Mouse (Mus musculus): ENCODE measurements around the gene Gas1. TPM values are rescaled to one million over a fixed set of nuclear protein-coding genes. Genes with fewer than 3 reads are reported as not detected.
A peak's percentile ranks its signal among the peaks of the same experiment; 100 is the strongest.

Gas1 gene
- polyA plus RNA-seq, 1 experiment, result 25.7 TPM

GRCm38 (mm10) chr13:60179641-60180040 is 2.5 kb upstream of the Gas1 start:
- Histone ChIP-seq H3K4me2 (ENCODE audit: low read depth) (no peak overlapping the region), H3K27me3 (ENCODE audit: control insufficient read depth, insufficient read depth, insufficient read length) (no peaks in the 10 kb centered on the region), H3ac (ENCODE audit: control insufficient read depth, insufficient read length) (no peak overlapping the region), H3K79me2 (ENCODE audit: control insufficient read depth, insufficient read depth) (peaks cover 14% of the 10 kb centered on the region), H3K4me3 (no peak overlapping the region), H3K36me3 (ENCODE audit: control insufficient read depth, insufficient read depth) (no peaks in the 10 kb centered on the region)
- no peak for TF ChIP-seq REST (IDR thresholded peaks at IDR 0.05; ENCODE audit: insufficient read depth, insufficient read length)
- no peak for TF ChIP-seq MYOD1 (IDR thresholded peaks at IDR 0.05; ENCODE audit: control insufficient read depth in 1 of 3, insufficient read length in 2 of 3, low read depth in 2 of 3)
- TF ChIP-seq MYOG (IDR thresholded peaks at IDR 0.05; ENCODE audit: control insufficient read depth in 1 of 3, insufficient read depth in 1 of 3, insufficient read length in 2 of 3, low read depth in 2 of 3), result no peak
- TF ChIP-seq POLR2A (IDR thresholded peaks at IDR 0.05; ENCODE audit: insufficient read length, low read depth), result no peak
- TF ChIP-seq TCF3 (IDR thresholded peaks at IDR 0.05; ENCODE audit: insufficient read length, low read depth), result no peak
- TF ChIP-seq SRF (IDR thresholded peaks at IDR 0.05; ENCODE audit: control insufficient read depth, insufficient read length, low read depth), result no peak
- no peak for TF ChIP-seq POLR2AphosphoS2 (IDR thresholded peaks at IDR 0.05; ENCODE audit: insufficient read length, low read depth)
- no peak for TF ChIP-seq TCF12 (IDR thresholded peaks at IDR 0.05; ENCODE audit: insufficient read depth, poor library complexity, severe bottlenecking)
- no peak for TF ChIP-seq USF1 (IDR thresholded peaks at IDR 0.05; ENCODE audit: low read depth)
- no peak for TF ChIP-seq MAX (IDR thresholded peaks at IDR 0.05; ENCODE audit: low read depth)
- no peak for TF ChIP-seq CEBPB (IDR thresholded peaks at IDR 0.05; ENCODE audit: insufficient read depth, poor library complexity, severe bottlenecking)
- TF ChIP-seq E2F4 (IDR thresholded peaks at IDR 0.05; ENCODE audit: insufficient read depth), result no peak

GRCm38 (mm10) chr13:60178416-60178815 is 1.3 kb upstream of the Gas1 start:
- H3K36me3 ChIP-seq (ENCODE audit: control insufficient read depth, insufficient read depth), result no peaks in the 10 kb centered on the region
- H3K79me2 ChIP-seq (ENCODE audit: control insufficient read depth, insufficient read depth), result peaks cover 22% of the 10 kb centered on the region
- no peak overlapping the region for H3ac ChIP-seq (ENCODE audit: control insufficient read depth, insufficient read length)
- peak overlapping the region; percentile 93 for H3K4me3 ChIP-seq
- H3K4me2 ChIP-seq (ENCODE audit: low read depth), result peak overlapping the region; percentile 87
- TF ChIP-seq POLR2AphosphoS2 (IDR thresholded peaks at IDR 0.05; ENCODE audit: insufficient read length, low read depth) (peak; percentile 22), MYOG (IDR thresholded peaks at IDR 0.05; ENCODE audit: control insufficient read depth in 1 of 3, insufficient read depth in 1 of 3, insufficient read length in 2 of 3, low read depth in 2 of 3) (no peak)
- H3K27me3 ChIP-seq (ENCODE audit: control insufficient read depth, insufficient read depth, insufficient read length), result no peaks in the 10 kb centered on the region

DNA sequence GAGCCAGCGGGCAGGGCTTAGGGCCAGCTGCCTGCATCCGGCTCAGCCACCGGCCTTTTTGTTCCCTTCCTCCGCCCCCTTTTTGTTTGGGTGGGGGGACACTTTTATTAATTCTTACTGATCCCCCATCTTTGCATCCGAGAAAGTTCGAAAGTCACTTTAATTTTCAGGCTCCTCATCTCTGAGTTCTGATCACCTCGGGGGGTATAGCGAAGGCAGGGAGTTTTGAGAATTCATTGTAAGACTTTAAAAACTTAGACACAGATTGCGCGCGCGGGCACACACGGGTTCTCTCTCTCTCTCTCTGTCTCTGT is 589 bp upstream of the Gas1 start:
- Histone ChIP-seq H3K79me2 (ENCODE audit: control insufficient read depth, insufficient read depth) (peaks cover 22% of the 10 kb centered on the region), H3ac (ENCODE audit: control insufficient read depth, insufficient read length) (no peak overlapping the region), H3K4me2 (ENCODE audit: low read depth) (peak overlapping the region; percentile 87), H3K36me3 (ENCODE audit: control insufficient read depth, insufficient read depth) (no peaks in the 10 kb centered on the region), H3K4me3 (peak overlapping the region; percentile 93), H3K27me3 (ENCODE audit: control insufficient read depth, insufficient read depth, insufficient read length) (no peaks in the 10 kb centered on the region)
- TF ChIP-seq E2F4 (IDR thresholded peaks at IDR 0.05; ENCODE audit: insufficient read depth) (no peak), POLR2A (IDR thresholded peaks at IDR 0.05; ENCODE audit: insufficient read length, low read depth) (peak; percentile 76), MYOD1 (IDR thresholded peaks at IDR 0.05; ENCODE audit: control insufficient read depth in 1 of 3, insufficient read length in 2 of 3, low read depth in 2 of 3) (peak in 2 of 3 experiments; percentile 24 to 48), REST (IDR thresholded peaks at IDR 0.05; ENCODE audit: insufficient read depth, insufficient read length) (no peak), TCF12 (IDR thresholded peaks at IDR 0.05; ENCODE audit: insufficient read depth, poor library complexity, severe bottlenecking) (no peak), POLR2AphosphoS2 (IDR thresholded peaks at IDR 0.05; ENCODE audit: insufficient read length, low read depth) (peak; percentile 62), MAX (IDR thresholded peaks at IDR 0.05; ENCODE audit: low read depth) (no peak)

DNA sequence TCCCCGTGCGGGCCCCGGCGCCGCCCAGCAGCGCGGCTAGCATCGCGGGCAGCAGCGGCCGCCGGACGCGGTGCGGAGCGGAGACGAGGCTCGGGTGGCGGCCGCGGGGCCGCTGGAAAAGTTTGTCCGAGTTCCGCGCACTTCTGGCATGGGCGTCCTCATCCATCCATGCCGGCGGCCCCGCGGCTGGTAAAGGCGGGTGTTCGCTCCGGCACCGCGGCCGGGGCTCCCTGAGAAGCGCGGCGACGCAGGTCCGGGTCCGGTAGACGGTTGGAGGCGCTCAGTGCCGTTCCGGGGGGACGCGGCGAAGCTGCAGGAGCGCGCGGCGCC is 424 bp downstream of the Gas1 start:
- Histone ChIP-seq H3K36me3 (ENCODE audit: control insufficient read depth, insufficient read depth) (no peaks in the 10 kb centered on the region), H3K79me2 (ENCODE audit: control insufficient read depth, insufficient read depth) (peaks cover 22% of the 10 kb centered on the region), H3ac (ENCODE audit: control insufficient read depth, insufficient read length) (peak overlapping the region; percentile 86), H3K27me3 (ENCODE audit: control insufficient read depth, insufficient read depth, insufficient read length) (no peaks in the 10 kb centered on the region), H3K4me2 (ENCODE audit: low read depth) (peak overlapping the region; percentile 50), H3K4me3 (peak overlapping the region; percentile 93)
- TF ChIP-seq POLR2A (IDR thresholded peaks at IDR 0.05; ENCODE audit: insufficient read length, low read depth) (peak; percentile 3), TCF3 (IDR thresholded peaks at IDR 0.05; ENCODE audit: insufficient read length, low read depth) (no peak), TCF12 (IDR thresholded peaks at IDR 0.05; ENCODE audit: insufficient read depth, poor library complexity, severe bottlenecking) (no peak), MAX (IDR thresholded peaks at IDR 0.05; ENCODE audit: low read depth) (no peak)

DNA sequence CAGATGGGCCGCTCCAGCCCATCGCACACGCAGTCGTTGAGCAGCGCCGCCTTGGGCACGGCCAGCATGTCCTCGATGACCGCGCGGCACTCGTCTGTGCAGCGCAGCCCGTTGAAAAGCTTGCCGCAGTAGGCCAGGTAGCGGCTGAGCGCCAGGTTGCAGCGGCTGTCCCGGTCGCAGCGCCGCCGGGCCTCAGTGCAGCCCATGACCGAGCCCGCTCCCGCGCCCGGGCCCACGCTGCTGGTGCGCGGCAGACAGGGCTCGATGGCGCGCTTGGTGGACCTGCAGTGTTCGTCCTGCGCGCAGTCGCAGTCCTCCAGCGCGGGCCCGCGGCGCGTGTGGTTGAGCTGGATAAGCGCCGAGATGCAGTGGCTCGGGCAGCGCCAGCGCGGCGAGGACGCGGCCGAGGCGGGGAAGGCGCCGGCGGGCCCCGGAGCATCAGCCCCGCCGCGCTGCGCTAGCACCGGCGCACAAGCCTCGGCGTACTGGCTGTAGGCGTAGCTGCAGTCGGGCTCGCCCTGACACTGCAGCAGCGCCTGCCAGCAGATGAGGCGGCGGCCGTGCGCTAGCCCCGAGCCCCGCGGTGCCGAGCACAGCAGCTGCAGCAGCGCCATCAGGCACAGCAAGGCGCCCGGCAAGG is 909 bp downstream of the Gas1 start:
- Histone ChIP-seq H3K36me3 (ENCODE audit: control insufficient read depth, insufficient read depth) (no peaks in the 10 kb centered on the region), H3K4me3 (peak overlapping the region; percentile 93), H3ac (ENCODE audit: control insufficient read depth, insufficient read length) (peak overlapping the region; percentile 86), H3K27me3 (ENCODE audit: control insufficient read depth, insufficient read depth, insufficient read length) (no peaks in the 10 kb centered on the region), H3K4me2 (ENCODE audit: low read depth) (peak overlapping the region; percentile 50), H3K79me2 (ENCODE audit: control insufficient read depth, insufficient read depth) (peaks cover 22% of the 10 kb centered on the region)
- TF ChIP-seq POLR2AphosphoS2 (IDR thresholded peaks at IDR 0.05; ENCODE audit: insufficient read length, low read depth), result no peak
- no peak for TF ChIP-seq REST (IDR thresholded peaks at IDR 0.05; ENCODE audit: insufficient read depth, insufficient read length)
- no peak for TF ChIP-seq CEBPB (IDR thresholded peaks at IDR 0.05; ENCODE audit: insufficient read depth, poor library complexity, severe bottlenecking)
- no peak for TF ChIP-seq TCF12 (IDR thresholded peaks at IDR 0.05; ENCODE audit: insufficient read depth, poor library complexity, severe bottlenecking)
- TF ChIP-seq E2F4 (IDR thresholded peaks at IDR 0.05; ENCODE audit: insufficient read depth), result no peak
- no peak for TF ChIP-seq SRF (IDR thresholded peaks at IDR 0.05; ENCODE audit: control insufficient read depth, insufficient read length, low read depth)
- TF ChIP-seq USF1 (IDR thresholded peaks at IDR 0.05; ENCODE audit: low read depth), result no peak
- no peak for TF ChIP-seq TCF3 (IDR thresholded peaks at IDR 0.05; ENCODE audit: insufficient read length, low read depth)
- TF ChIP-seq MYOD1 (IDR thresholded peaks at IDR 0.05; ENCODE audit: control insufficient read depth in 1 of 3, insufficient read length in 2 of 3, low read depth in 2 of 3), result peak in 2 of 3 experiments; percentile 45 to 76
- no peak for TF ChIP-seq MAX (IDR thresholded peaks at IDR 0.05; ENCODE audit: low read depth)
- TF ChIP-seq MYOG (IDR thresholded peaks at IDR 0.05; ENCODE audit: control insufficient read depth in 1 of 3, insufficient read depth in 1 of 3, insufficient read length in 2 of 3, low read depth in 2 of 3), result peak in 2 of 3 experiments; percentile 69 to 79
- TF ChIP-seq POLR2A (IDR thresholded peaks at IDR 0.05; ENCODE audit: insufficient read length, low read depth), result peak; percentile 49

Data from myocyte (in vitro differentiated cells).